Mouse (Mus musculus) heart, embryonic 13.5 days (tissue): Measurements from ENCODE around the gene Tmem231. TPM values are rescaled to one million over a fixed set of nuclear protein-coding genes. Genes with fewer than 3 reads are reported as not detected.
"Not testable (repeated sequence)": the region's sequence is repeated elsewhere in the genome, so short reads cannot be mapped to it uniquely, and the experiment has no call there.

ENCODE experiments used
- ATAC-seq: fragments of 200-750 bp; cut with Nextera tagmentation; 2 replicates; pipeline ENCODE4 v1.8.0; 2017; ENCODE audit warnings: moderate TSS enrichment; ENCODE audit not compliant: insufficient number of reproducible peaks, low FRiP score, low TSS enrichment; ENCODE audit errors: extremely low read depth
- H3K27ac ChIP-seq: fragments of 300-500 bp; sonication (generic); replicated peaks from 2 replicates; pipeline ENCODE4 v1.5.1; 2015; ENCODE audit warnings: moderate library complexity, mild to moderate bottlenecking, inconsistent platforms
- H3K27me3 ChIP-seq: fragments of 300-500 bp; sonication (generic); replicated peaks from 2 replicates; pipeline ENCODE4 v1.6.1; 2015; ENCODE audit warnings: mild to moderate bottlenecking, inconsistent platforms
- H3K36me3 ChIP-seq: fragments of 300-500 bp; sonication (generic); 2 replicates; pipeline ENCODE4 v1.6.1; 2015; ENCODE audit warnings: mild to moderate bottlenecking, inconsistent platforms
- H3K4me1 ChIP-seq: fragments of 300-500 bp; sonication (generic); 2 replicates; pipeline ENCODE4 v1.6.1; 2015; ENCODE audit warnings: inconsistent platforms
- H3K4me2 ChIP-seq: fragments of 300-500 bp; sonication (generic); 2 replicates; pipeline ENCODE4 v1.6.1; 2015; ENCODE audit warnings: inconsistent platforms, mild to moderate bottlenecking, moderate library complexity
- H3K4me3 ChIP-seq: fragments of 300-500 bp; sonication (generic); 2 replicates; pipeline ENCODE4 v1.5.1; 2015; ENCODE audit warnings: moderate library complexity, mild to moderate bottlenecking, inconsistent platforms
- H3K9ac ChIP-seq: fragments of 300-500 bp; sonication (generic); 2 replicates; pipeline ENCODE4 v1.6.1; 2015; ENCODE audit warnings: inconsistent platforms, mild to moderate bottlenecking, moderate library complexity
- H3K9me3 ChIP-seq: fragments of 300-500 bp; sonication (generic); 2 replicates; pipeline ENCODE4 v1.6.1; 2016; ENCODE audit warnings: inconsistent platforms
- WGBS: fragments of 180-500 bp; shearing (Covaris S2); methylation state at CpG from one replicate; pipeline ENCODE4 v1.1.7; 2015; ENCODE audit warnings: mixed read lengths; 5-methylcytosine and 5-hydroxymethylcytosine counted together
- polyA plus RNA-seq: library from polyadenylated mRNA; unstranded; fragments of >200 nt; fragmentation: Nextera tagmentation; extraction: Ambion mirVana; gene quantifications from 2 replicates; pipeline ENCODE4 v1.2.1, GENCODE M21; 2015

The Tmem231 gene
- polyA plus RNA-seq, 1 experiment from 2014 or later: 5.0 TPM

DNA sequence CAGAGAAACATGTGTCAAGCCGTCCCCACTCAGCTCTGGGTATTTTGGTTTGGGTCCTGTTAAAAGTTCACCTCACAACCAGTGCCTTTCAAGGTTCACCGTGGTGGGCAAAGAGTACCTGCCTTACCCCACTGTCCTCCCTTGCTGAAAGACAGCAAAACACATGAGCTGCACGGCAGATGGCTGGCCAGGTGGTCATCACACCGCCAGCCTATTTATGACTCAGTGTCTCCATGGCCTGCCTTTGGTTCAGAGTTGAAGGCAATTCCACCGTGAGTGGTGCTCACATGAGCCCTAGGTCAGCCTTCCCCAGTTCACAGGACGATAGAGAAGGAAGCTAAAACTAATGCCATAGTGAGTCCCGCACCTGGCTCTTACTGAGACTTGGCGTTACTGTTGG, 14.3 kb upstream of the Tmem231 start:
- no peaks in the 10 kb centered on the region for H3K27me3 ChIP-seq
- 90% methylated on average over 8 of the region's 8 CpGs for WGBS
- no peak overlapping the region for H3K27ac ChIP-seq
- ATAC-seq: no peak
- peaks cover 89% of the 10 kb centered on the region for H3K36me3 ChIP-seq
- H3K4me1 ChIP-seq: no peaks in the 10 kb centered on the region
- no peak overlapping the region for H3K4me2 ChIP-seq
- no peak overlapping the region for H3K9ac ChIP-seq
- H3K4me3 ChIP-seq: no peak overlapping the region
- no peaks in the 10 kb centered on the region for H3K9me3 ChIP-seq

DNA sequence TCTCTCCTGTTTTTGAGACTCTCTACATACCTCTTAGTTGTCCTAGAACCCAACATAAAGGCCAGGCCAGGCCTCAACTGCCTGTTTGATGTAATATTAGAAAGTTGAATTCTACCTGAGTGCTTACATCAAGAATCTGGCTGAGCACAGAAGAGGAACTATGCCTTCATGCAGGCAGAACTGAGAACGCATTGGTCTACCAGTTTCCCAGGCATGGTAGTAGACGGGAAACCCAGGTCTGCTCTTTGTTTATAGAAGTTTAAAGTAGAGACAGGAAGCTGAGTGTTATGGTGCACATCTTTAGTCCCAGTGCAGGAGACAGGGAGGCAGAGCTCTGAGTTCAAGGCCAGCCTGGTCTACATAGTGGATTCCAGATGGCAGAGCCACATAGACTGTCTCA, 13.5 kb upstream of the Tmem231 start:
- Histone ChIP-seq H3K27me3 (no peaks in the 10 kb centered on the region), H3K27ac (no peak overlapping the region), H3K36me3 (peaks cover 94% of the 10 kb centered on the region), H3K9me3 (no peaks in the 10 kb centered on the region), H3K4me2 (no peak overlapping the region), H3K4me1 (peaks cover 1% of the 10 kb centered on the region; the same call in 1 of the 2 replicates), H3K9ac (no peak overlapping the region), H3K4me3 (no peak overlapping the region)
- no peak for ATAC-seq
- WGBS: 84% methylated on average over 2 of the region's 2 CpGs

DNA sequence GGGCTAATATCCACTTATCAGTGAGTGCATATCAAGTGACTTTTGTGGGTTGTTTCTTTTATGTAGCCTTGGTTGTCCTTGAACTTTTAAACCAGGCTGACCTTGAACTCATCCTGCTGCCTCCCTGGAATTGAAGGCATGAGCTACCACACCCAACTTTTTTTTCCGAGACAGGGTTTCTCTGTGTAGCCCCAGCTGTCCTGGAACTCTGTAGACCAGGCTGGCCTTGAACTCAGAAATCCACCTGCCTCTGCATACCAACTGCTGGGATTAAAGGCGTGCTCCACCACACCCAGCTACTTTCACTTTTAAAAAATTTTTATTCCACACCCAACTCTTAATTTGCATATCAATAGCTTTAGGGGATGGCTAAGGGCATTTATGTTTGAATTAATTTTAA, 9.9 kb upstream of the Tmem231 start:
- Histone ChIP-seq H3K36me3 (peaks cover 64% of the 10 kb centered on the region), H3K27me3 (no peaks in the 10 kb centered on the region), H3K27ac (no peak overlapping the region), H3K4me2 (no peak overlapping the region), H3K9ac (no peak overlapping the region), H3K4me1 (peaks cover 18% of the 10 kb centered on the region), H3K9me3 (no peaks in the 10 kb centered on the region), H3K4me3 (no peak overlapping the region)
- no peak for ATAC-seq
- 85% methylated on average over 2 of the region's 2 CpGs for WGBS

- Histone ChIP-seq H3K9me3 (no peaks in the 10 kb centered on the region), H3K36me3 (peaks cover 41% of the 10 kb centered on the region), H3K4me2 (peak overlapping the region; percentile 78), H3K27me3 (no peaks in the 10 kb centered on the region), H3K4me1 (peaks cover 18% of the 10 kb centered on the region), H3K9ac (peak overlapping the region; percentile 92), H3K27ac (peak overlapping the region; percentile 86), H3K4me3 (peak overlapping the region; percentile 85)
- ATAC-seq: no peak
- under 1% methylated on average over 23 of the region's 23 CpGs for WGBS
Measured at GRCm38 (mm10) chr8:111941101-111941454, 7.4 kb upstream of the Tmem231 start.

- peak within 1 kb of the TSS; percentile 85 for H3K4me3 ChIP-seq
- peak within 1 kb of the TSS; percentile 92 for H3K9ac ChIP-seq
- H3K9me3 ChIP-seq: no peaks in the 10 kb centered on the region
- peak within 1 kb of the TSS; percentile 78 for H3K4me2 ChIP-seq
- peaks cover 35% of the 10 kb centered on the region for H3K36me3 ChIP-seq
- H3K27me3 ChIP-seq: no peaks in the 10 kb centered on the region
- ATAC-seq: peak; percentile 97
- H3K27ac ChIP-seq: peak within 1 kb of the TSS; percentile 86
- H3K4me1 ChIP-seq: peaks cover 18% of the 10 kb centered on the region
- WGBS: under 1% methylated on average over 65 of the region's 65 CpGs
Measured at GRCm38 (mm10) chr8:111940171-111941100, 6.8 kb upstream of the Tmem231 start, which contains the start of gene Gabarapl2. Gene Gabarapl2 (plus strand): TSS chr8:111940703.

DNA sequence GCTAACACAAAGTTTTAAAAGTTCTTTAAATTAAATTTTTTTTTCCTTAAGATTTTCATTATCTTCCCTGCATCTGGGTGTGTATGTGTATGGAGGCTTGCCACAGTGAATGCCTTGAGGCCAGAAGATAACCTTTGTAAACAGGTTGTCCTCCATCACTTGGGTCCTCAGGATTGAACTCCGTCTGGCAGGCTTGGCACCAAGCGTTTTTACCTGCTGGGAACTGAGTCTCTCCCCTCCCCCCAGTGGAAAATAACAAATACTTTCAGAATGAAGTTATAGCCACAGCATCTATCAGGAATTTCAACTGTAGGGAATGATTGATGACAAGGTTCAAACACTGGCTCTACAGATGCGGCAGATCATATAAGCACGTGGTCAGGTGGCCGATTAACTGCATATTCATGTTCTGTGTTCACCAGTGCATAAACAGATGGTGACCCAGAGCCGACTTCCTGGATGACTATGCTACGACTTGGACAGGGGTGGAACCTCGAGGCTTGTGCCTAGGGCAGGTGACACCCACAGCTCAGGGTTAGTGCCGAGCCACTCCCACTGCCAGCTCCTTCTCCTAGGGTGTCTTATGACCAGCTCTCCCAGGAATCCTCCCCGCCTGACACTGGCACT, 5.9 kb upstream of the Tmem231 start:
- 10% methylated on average over 10 of the region's 10 CpGs for WGBS
- peaks cover 18% of the 10 kb centered on the region for H3K4me1 ChIP-seq
- H3K27ac ChIP-seq: peak overlapping the region; percentile 86
- no peaks in the 10 kb centered on the region for H3K9me3 ChIP-seq
- peaks cover 27% of the 10 kb centered on the region for H3K36me3 ChIP-seq
- no peaks in the 10 kb centered on the region for H3K27me3 ChIP-seq
- peak; percentile 74 for ATAC-seq
- peak overlapping the region; percentile 85 for H3K4me3 ChIP-seq
- H3K9ac ChIP-seq: peak overlapping the region; percentile 92
- peak overlapping the region; percentile 78 for H3K4me2 ChIP-seq

- H3K9me3 ChIP-seq, H3K27me3 ChIP-seq, H3K4me2 ChIP-seq, H3K9ac ChIP-seq, H3K4me3 ChIP-seq, ATAC-seq, H3K27ac ChIP-seq: not testable (repeated sequence)
- WGBS: 82% methylated on average over 9 of the region's 9 CpGs
- Histone ChIP-seq H3K4me1 (peaks cover 22% of the 10 kb centered on the region), H3K36me3 (peaks cover 14% of the 10 kb centered on the region)
Measured at GRCm38 (mm10) chr8:111938076-111938985, 4.7 kb upstream of the Tmem231 start.

- ATAC-seq: no peak
- H3K36me3 ChIP-seq: peaks cover 3% of the 10 kb centered on the region
- no peak overlapping the region for H3K9ac ChIP-seq
- H3K4me3 ChIP-seq: no peak overlapping the region
- peaks cover 32% of the 10 kb centered on the region for H3K4me1 ChIP-seq
- no peak overlapping the region for H3K4me2 ChIP-seq
- no peaks in the 10 kb centered on the region for H3K9me3 ChIP-seq
- WGBS: 65% methylated on average over 3 of the region's 3 CpGs
- H3K27me3 ChIP-seq: no peaks in the 10 kb centered on the region
- no peak overlapping the region for H3K27ac ChIP-seq
Measured at GRCm38 (mm10) chr8:111937184-111937583, 3.5 kb upstream of the Tmem231 start.

- Histone ChIP-seq H3K9me3 (no peaks in the 10 kb centered on the region), H3K4me2 (peak overlapping the region; percentile 92), H3K27me3 (peaks cover 5% of the 10 kb centered on the region; the same call in 1 of the 2 replicates), H3K4me3 (peak overlapping the region; percentile 76; the same call in 1 of the 2 replicates), H3K4me1 (peaks cover 16% of the 10 kb centered on the region), H3K9ac (no peak overlapping the region), H3K36me3 (no peaks in the 10 kb centered on the region), H3K27ac (no peak overlapping the region)
- ATAC-seq: no peak
- WGBS: 75% methylated on average over 2 of the region's 2 CpGs
Measured at GRCm38 (mm10) chr8:111934201-111934600, 520 bp upstream of the Tmem231 start.

GRCm38 (mm10) chr8:111932580-111933336, 923 bp downstream of the Tmem231 start:
- H3K9me3 ChIP-seq: no peaks in the 10 kb centered on the region
- WGBS: 35% methylated on average over 19 of the region's 19 CpGs
- no peaks in the 10 kb centered on the region for H3K36me3 ChIP-seq
- H3K4me3 ChIP-seq: peak overlapping the region; percentile 76
- H3K27ac ChIP-seq: no peak overlapping the region
- peaks cover 16% of the 10 kb centered on the region for H3K4me1 ChIP-seq
- peak overlapping the region; percentile 92 for H3K4me2 ChIP-seq
- H3K9ac ChIP-seq: peak overlapping the region; percentile 85
- peaks cover 5% of the 10 kb centered on the region; the same call in 1 of the 2 replicates for H3K27me3 ChIP-seq
- 0 out of 2 replicates have a peak, but pooled peaks have one; percentile 4 for ATAC-seq
